8 mouse cellular contexts compared by ENCODE assay signal in genomic region chr16:97357188-97357821, GRCm38 (mm10). TPM values are rescaled to one million over a fixed set of nuclear protein-coding genes. Genes with fewer than 3 reads are reported as not detected.
DNase-seq lines count a peak whose midpoint lies in the region; ATAC-seq and TF ChIP-seq lines count a peak whose summit lies in the region.

No protein-coding gene starts in this region.

- no peak for TF ChIP-seq CTCF in cerebellum, adult 2 months (IDR thresholded peaks at IDR 0.05; ENCODE audit: borderline replicate concordance, insufficient read depth, low read depth, low read length)

- no peaks in the 10 kb centered on the region for H3K79me2 ChIP-seq in myocyte (ENCODE audit: control insufficient read depth, insufficient read depth)

- no peaks in the 10 kb centered on the region for H3K9me3 ChIP-seq in forebrain, embryonic 11.5 days (ENCODE audit: control insufficient read depth, low read length)
- H3K9me3 ChIP-seq in heart, embryonic 12.5 days (replicated peaks): no peaks in the 10 kb centered on the region

- H3K4me2 ChIP-seq in forebrain, embryonic 11.5 days (ENCODE audit: low read depth, low read length, severe bottlenecking): peak overlapping the region; percentile 70
- H3K4me2 ChIP-seq in heart, embryonic 12.5 days: peak overlapping the region; percentile 99
- peak overlapping the region; percentile 71 for H3K4me2 ChIP-seq in myocyte (ENCODE audit: low read depth)

- H3K27ac ChIP-seq in cerebellum, adult 2 months (ENCODE audit: insufficient read depth, low read length): no peak overlapping the region
- H3K27ac ChIP-seq in forebrain, embryonic 11.5 days (ENCODE audit: low read depth, low read length): no peak overlapping the region
- no peak overlapping the region for H3K27ac ChIP-seq in heart, embryonic 12.5 days (ENCODE audit: poor library complexity, severe bottlenecking)

- H3K27me3 ChIP-seq in cerebellum, adult 2 months (ENCODE audit: control insufficient read depth, insufficient read depth, low read length): peaks cover 5% of the 10 kb centered on the region; the same call in 1 of the 2 replicates
- peaks cover 18% of the 10 kb centered on the region for H3K27me3 ChIP-seq in forebrain, embryonic 11.5 days (ENCODE audit: control insufficient read depth, insufficient read depth, low read length)
- H3K27me3 ChIP-seq in heart, embryonic 12.5 days (replicated peaks): 0 out of 2 replicates have a peak, but pooled peaks cover 8% of the 10 kb centered on the region
- no peaks in the 10 kb centered on the region for H3K27me3 ChIP-seq in myocyte (ENCODE audit: control insufficient read depth, insufficient read depth, insufficient read length)

- 2% methylated on average over 25 of the region's 25 CpGs for WGBS in cerebellum, adult 2 months
- WGBS in forebrain, embryonic 11.5 days: under 1% methylated on average over 25 of the region's 25 CpGs
- under 1% methylated on average over 25 of the region's 25 CpGs for WGBS in heart, embryonic 12.5 days

- no peak for TF ChIP-seq POLR2A in cerebellum, adult 2 months (IDR thresholded peaks at IDR 0.05; ENCODE audit: borderline replicate concordance, insufficient read depth, low read length)
- no peak for TF ChIP-seq POLR2A in myocyte (IDR thresholded peaks at IDR 0.05; ENCODE audit: insufficient read length, low read depth)

- H3K9ac ChIP-seq in forebrain, embryonic 11.5 days (ENCODE audit: low read length): peak overlapping the region; percentile 30; the same call in 1 of the 2 replicates
- H3K9ac ChIP-seq in heart, embryonic 12.5 days: peak overlapping the region; percentile 81

- H3K36me3 ChIP-seq in forebrain, embryonic 11.5 days (ENCODE audit: control insufficient read depth, insufficient read depth, low read length): no peaks in the 10 kb centered on the region
- H3K36me3 ChIP-seq in heart, embryonic 12.5 days: no peaks in the 10 kb centered on the region
- H3K36me3 ChIP-seq in myocyte (ENCODE audit: control insufficient read depth, insufficient read depth): no peaks in the 10 kb centered on the region

- DNase-seq in cerebellum, adult 2 months: peak; percentile 4 to 9
- no peak for DNase-seq in cerebellum, adult 9-10 months
- DNase-seq in forebrain, embryonic 11.5 days (ENCODE audit: low spot score): peak; percentile 58
- DNase-seq in kidney, adult 9 months: peak; percentile 67
- DNase-seq in liver: peak; percentile 14
- peak; percentile 38 for DNase-seq in testis, postnatal 14 days (ENCODE audit: low spot score)

- H3ac ChIP-seq in myocyte (ENCODE audit: control insufficient read depth, insufficient read length): no peak overlapping the region

- H3K4me1 ChIP-seq in cerebellum, adult 2 months (ENCODE audit: control insufficient read depth, insufficient read depth, low read length): peaks cover 6% of the 10 kb centered on the region
- peaks cover 4% of the 10 kb centered on the region; the same call in 1 of the 2 replicates for H3K4me1 ChIP-seq in forebrain, embryonic 11.5 days (replicated peaks; ENCODE audit: control insufficient read depth, insufficient read depth, low read length)
- H3K4me1 ChIP-seq in heart, embryonic 12.5 days (replicated peaks): peaks cover 37% of the 10 kb centered on the region

- ATAC-seq in forebrain, embryonic 11.5 days (replicated peaks; ENCODE audit: low FRiP score): peak; percentile 61
- ATAC-seq in heart, embryonic 12.5 days (ENCODE audit: insufficient number of reproducible peaks, low FRiP score): peak; percentile 66

- peak overlapping the region; percentile 8 for H3K4me3 ChIP-seq in cerebellum, adult 2 months (replicated peaks; ENCODE audit: insufficient read depth, low read depth, low read length)
- peak overlapping the region; percentile 40 for H3K4me3 ChIP-seq in forebrain, embryonic 11.5 days (ENCODE audit: low read depth, low read length)
- peak overlapping the region; percentile 82 for H3K4me3 ChIP-seq in heart, embryonic 12.5 days
- no peak overlapping the region for H3K4me3 ChIP-seq in myocyte

TF ChIP-seq in myocyte, 11 proteins besides CTCF, POLR2A, EP300 and RAD21:
- TF ChIP-seq MYOD1 (IDR thresholded peaks at IDR 0.05; ENCODE audit: control insufficient read depth in 1 of 3, insufficient read length in 2 of 3, low read depth in 2 of 3) (no peak), TCF3 (IDR thresholded peaks at IDR 0.05; ENCODE audit: insufficient read length, low read depth) (no peak), USF1 (IDR thresholded peaks at IDR 0.05; ENCODE audit: low read depth) (no peak), CEBPB (IDR thresholded peaks at IDR 0.05; ENCODE audit: insufficient read depth, poor library complexity, severe bottlenecking) (no peak), POLR2AphosphoS2 (IDR thresholded peaks at IDR 0.05; ENCODE audit: insufficient read length, low read depth) (no peak), MAX (IDR thresholded peaks at IDR 0.05; ENCODE audit: low read depth) (no peak), SRF (IDR thresholded peaks at IDR 0.05; ENCODE audit: control insufficient read depth, insufficient read length, low read depth) (no peak), REST (IDR thresholded peaks at IDR 0.05; ENCODE audit: insufficient read depth, insufficient read length) (no peak), TCF12 (IDR thresholded peaks at IDR 0.05; ENCODE audit: insufficient read depth, poor library complexity, severe bottlenecking) (no peak), E2F4 (IDR thresholded peaks at IDR 0.05; ENCODE audit: insufficient read depth) (no peak), MYOG (IDR thresholded peaks at IDR 0.05; ENCODE audit: control insufficient read depth in 1 of 3, insufficient read depth in 1 of 3, insufficient read length in 2 of 3, low read depth in 2 of 3) (no peak)

RNA-seq across cellular contexts. Expression of gene Bace2, which starts 0.8 kb away (rescaled TPM):
- polyA plus RNA-seq in cerebellum, adult 2 months (2012; rRNA removed): 2.2 and 2.7 TPM in 2 replicates
- polyA plus RNA-seq in forebrain, embryonic 11.5 days (2014; fragmentation: Nextera tagmentation; extraction: Ambion mirVana): 1.6 and 2.0 TPM in 2 replicates
- polyA plus RNA-seq in heart, embryonic 12.5 days (2016; fragmentation: Nextera tagmentation; extraction: Ambion mirVana): 61.0 and 66.2 TPM in 2 replicates
- polyA plus RNA-seq in myocyte (2012; fragmentation: generic; extraction: Trizol): 0.53 TPM

Comparison
In these comparisons a context has a peak if more than half of its experiments do, and no peak if none do; other contexts are left out.
1. RNA of gene Bace2, which starts 0.8 kb away (polyA plus RNA-seq): 61.0 to 66.2 TPM in heart, embryonic 12.5 days; 2.2 to 2.7 TPM in cerebellum, adult 2 months, 1.6 to 2.0 TPM in forebrain, embryonic 11.5 days and 0.53 TPM in myocyte (single experiment); every median in the first group is over 10 times any median in the second.
2. Peak in every context shown above with its lines, with median percentiles within 50 percentile points of each other: H3K4me2 ChIP-seq.